Mouse (Mus musculus) bone marrow, adult 2 months (tissue): ENCODE measurements around the gene 1600015I10Rik.

Experiments used
- CTCF ChIP-seq: fragments of 200-500 bp; IDR thresholded peaks from 2 replicates; pipeline ENCODE4 v1.5.1; 2011; ENCODE audit warnings: low read length, control low read depth; ENCODE audit not compliant: control insufficient read depth, insufficient read depth
- POLR2A ChIP-seq: fragments of 200-500 bp; IDR thresholded peaks from 2 replicates; pipeline ENCODE4 v1.6.1; 2011; ENCODE audit warnings: low read depth, mild to moderate bottlenecking, control low read depth, low read length, borderline replicate concordance; ENCODE audit not compliant: control insufficient read depth

DNA sequence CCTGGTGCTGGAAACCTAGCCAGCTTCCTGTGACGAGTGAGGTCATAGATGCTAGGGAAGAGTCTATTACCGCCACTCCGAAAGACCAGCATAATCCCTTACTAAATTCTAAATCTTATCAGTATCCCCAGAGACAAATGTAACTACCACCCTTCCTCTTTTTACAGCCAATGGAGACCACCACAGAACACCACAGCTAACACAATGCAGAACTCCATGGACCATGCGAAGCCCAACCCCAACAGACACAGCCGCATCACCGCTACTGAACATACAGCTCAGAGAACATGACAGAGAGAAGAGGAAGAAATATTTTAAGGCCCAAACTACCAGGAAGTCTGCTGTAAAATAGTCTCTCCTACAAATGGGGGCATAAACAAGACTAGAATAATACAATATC is 21.9 kb downstream of the 1600015I10Rik start:
- TF ChIP-seq CTCF (no peak), POLR2A (no peak)
